Mouse (Mus musculus): Measurements from ENCODE around the gene Fastk. TPM values are rescaled to one million over a fixed set of nuclear protein-coding genes. Genes with fewer than 3 reads are reported as not detected.

Gene Fastk
- total RNA-seq, 2 experiments from 2014 or later: 82.6 to 83.4 TPM

DNA sequence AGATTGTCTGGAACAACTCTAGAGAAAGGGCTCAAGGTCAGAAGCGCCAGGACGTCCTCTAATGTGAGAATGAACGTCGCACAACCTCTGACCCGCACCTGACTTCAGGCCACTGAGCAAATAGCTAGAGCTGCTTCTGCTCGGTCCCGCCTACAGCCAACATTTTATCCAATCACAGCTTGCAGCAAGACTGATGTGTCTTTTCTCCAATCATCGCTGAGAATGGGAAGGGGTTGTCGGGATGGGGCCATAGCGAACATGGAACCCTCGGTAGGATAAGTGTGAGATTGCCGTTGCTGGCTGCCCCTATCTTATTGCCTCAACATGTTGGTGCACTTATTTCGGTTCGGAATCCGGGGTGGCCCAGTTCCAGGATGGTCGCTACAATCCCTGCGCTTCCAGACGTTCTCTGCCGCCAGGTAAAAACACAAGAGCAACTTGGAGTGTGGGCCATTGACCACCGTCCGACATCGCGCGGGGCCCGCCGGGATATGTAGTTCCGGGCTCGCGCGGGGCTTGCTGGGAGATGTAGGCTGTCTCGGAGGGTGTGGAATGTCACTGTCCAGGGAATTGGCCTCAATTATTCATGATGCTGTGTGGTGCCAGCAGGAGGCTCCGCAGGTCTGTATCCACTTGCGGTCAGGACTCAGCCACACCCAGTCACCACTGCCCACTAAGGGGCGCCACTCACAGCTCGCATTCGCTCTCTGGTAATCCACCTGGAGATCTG, 50.8 kb downstream of the Fastk start:
- intact Hi-C loops (cut with DNase I): no loop called here
- peak; percentile 92 for DNase-seq

DNA sequence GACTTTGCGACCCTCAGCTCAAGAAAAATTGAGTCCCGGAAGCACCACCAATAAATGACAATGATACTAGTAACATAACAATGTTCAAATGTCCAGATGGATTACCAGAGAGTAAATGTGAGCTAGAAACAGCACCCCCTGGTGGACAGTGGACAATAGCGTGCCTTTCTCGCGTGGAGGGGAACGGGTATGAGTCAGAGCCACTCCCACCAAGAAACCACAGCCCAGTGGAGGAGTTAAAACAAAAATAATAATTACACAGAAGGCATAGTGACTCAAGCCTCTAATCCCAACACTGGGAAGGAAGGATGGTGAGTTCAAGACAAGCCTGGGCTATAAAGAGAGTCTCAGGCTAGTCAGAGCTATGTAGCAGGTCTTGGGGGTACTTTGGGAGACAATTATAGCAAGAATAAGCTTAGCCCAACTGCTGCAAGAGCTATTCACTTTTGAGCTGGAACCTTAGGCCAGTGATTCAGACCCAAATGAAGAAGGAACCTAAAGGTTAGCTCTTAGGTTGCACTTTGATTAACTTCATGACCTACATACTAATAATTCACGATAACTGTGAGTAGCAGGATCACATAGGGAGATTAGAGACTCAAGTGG, 51.6 kb downstream of the Fastk start, which contains the start of gene Abcb8:
Abcb8 (plus strand) TSS at position 272 of the 606 bp plus-strand sequence.
- peak; percentile 84 for DNase-seq
- intact Hi-C loops (cut with DNase I): no loop called here

DNA sequence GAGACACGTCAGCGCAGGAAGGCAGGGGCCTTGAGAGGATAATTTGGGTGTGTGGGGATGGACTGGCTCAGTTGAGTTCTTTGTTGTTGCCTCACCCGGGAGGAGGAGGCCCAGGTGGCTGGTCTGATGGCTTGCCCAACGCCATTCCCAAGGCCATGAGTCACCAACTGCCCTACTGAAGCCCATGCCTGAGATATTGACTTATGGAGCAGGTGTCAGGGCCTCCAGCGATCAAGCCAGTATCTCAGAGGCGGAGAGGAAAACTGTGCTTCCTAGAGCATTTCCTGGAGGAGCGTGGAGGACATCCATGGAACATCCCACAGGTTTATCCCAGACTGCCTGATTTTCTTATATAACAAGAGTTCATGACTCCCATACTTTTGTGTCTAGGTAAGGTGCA, 52.4 kb downstream of the Fastk start:
- no peak for DNase-seq
- intact Hi-C loops (cut with DNase I): no loop called here

DNA sequence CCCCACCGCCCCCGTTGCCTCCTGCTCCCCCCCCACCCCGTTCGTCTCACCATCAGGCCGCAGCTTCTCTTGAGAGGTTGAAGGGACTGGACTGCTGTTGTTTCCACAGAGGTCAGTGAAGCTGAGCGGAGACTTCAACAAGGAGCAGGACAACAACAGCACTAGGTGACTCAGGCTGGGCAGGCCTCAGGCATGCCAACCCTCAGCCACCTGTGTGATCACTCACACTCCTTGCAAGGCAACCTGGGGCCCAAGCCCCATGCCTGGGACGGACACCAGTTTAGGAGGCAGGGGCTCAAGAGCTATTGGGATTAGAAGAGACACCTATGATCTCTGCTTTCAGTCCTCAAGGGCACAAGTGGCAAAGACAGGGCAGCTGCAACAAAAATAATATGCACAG, 53.2 kb downstream of the Fastk start, which contains the start of gene Atg9b:
Atg9b (minus strand) TSS at position 280 of the 400 bp plus-strand sequence.
- intact Hi-C loops (cut with DNase I): no loop called here
- DNase-seq: no peak

DNA sequence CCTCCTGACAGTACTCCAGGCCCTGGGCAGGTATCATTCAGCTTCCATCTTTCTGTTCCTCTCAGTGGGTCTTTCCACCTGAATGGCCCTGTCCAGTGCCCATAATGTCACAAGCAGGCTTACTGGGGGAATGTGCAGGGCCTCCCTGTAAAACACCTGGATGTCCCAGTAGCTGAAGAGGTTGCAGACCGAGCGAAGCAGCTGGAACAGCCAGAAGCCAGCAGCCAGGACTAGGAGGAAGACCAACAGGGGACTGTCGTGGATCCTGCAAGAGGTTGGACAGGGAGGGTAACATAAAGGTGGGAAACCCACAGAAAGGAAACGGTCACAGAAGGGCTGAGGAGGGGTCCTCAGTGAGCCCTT, 55.4 kb downstream of the Fastk start:
- no peak for DNase-seq
- intact Hi-C loops (cut with DNase I): no loop called here

DNA sequence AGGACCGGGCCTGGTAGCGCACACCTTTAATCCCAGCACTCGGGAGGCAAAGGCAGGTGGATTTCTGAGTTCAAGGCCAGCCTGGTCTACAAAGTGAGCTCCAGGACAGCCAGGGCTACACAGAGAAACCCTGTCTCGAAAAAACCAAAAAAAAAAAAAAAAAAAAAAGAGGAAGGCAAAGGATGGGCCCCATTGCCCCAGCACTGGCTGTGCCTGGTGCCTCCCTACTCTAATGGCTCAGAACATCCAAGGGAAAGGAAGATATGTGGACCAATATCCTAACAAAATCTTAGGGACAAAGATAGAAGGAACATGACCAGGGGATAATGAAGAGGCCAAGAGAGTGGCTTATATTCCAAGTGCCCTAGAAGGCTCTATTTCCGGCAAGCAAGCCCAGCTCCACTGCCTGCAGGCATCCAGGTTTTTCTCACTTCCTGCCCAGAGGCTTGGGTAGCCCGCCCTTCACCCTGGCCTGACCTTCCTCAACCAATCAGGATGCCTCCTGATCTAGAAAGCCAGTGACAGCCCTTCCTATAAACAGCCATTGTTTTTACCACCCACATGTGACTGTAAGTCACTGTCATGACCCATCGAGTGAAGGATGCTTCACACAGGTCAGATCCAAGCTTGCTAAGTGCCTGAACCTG, 56.0 kb downstream of the Fastk start:
- DNase-seq: no peak
- intact Hi-C loops (cut with DNase I): no loop called here

Other genes with a start within 250 kb of the Fastk start
- 10 to 100 TPM; 16.4 to 21.2 TPM for gene Kcnh2, start 93.7 kb downstream of the Fastk start, total RNA-seq (2021)
- 10 to 100 TPM; 10.0 to 10.2 TPM for gene Nos3, start 80.5 kb downstream of the Fastk start, total RNA-seq (2021)
- gene Atg9b, start 53.1 kb downstream of the Fastk start, total RNA-seq (2021): 1 to 10 TPM; 6.4 to 8.1 TPM
- 10 to 100 TPM; 44.5 to 53.6 TPM for gene Abcb8, start 51.6 kb downstream of the Fastk start, total RNA-seq (2021)
- not detected for gene Asic3, start 31.9 kb downstream of the Fastk start, total RNA-seq (2021)
- gene Cdk5, start 21.8 kb downstream of the Fastk start, total RNA-seq (2021): 100 to 1,000 TPM; 122 to 132 TPM
- 10 to 100 TPM; 26.9 to 30.4 TPM for gene Slc4a2, start 21.4 kb downstream of the Fastk start, total RNA-seq (2021)
- 10 to 100 TPM; 30.1 to 31.1 TPM for gene Tmub1, start 2.6 kb upstream of the Fastk start, total RNA-seq (2021)
- gene Agap3, start 6.9 kb upstream of the Fastk start, total RNA-seq (2021): 100 to 1,000 TPM; 472 to 479 TPM
- 1 to 10 TPM in 1 of 2 experiments, not detected in 1; 1.2 TPM for gene Gbx1, start 81.9 kb upstream of the Fastk start, total RNA-seq (2021)
- under 1 TPM in 1 of 2 experiments, not detected in 1; 0.60 TPM for gene Asb10, start 95.7 kb upstream of the Fastk start, total RNA-seq (2021)
- gene 4931409K22Rik, start 111.5 kb upstream of the Fastk start, total RNA-seq (2021): not detected
- gene Abcf2, start 132.2 kb upstream of the Fastk start, total RNA-seq (2021): 10 to 100 TPM; 52.9 to 54.7 TPM
- gene Chpf2, start 141.5 kb upstream of the Fastk start, total RNA-seq (2021): 10 to 100 TPM; 28.7 to 33.7 TPM
- gene Smarcd3, start 179.1 kb upstream of the Fastk start, total RNA-seq (2021): 100 to 1,000 TPM; 179 to 183 TPM
- 10 to 100 TPM; 75.3 to 76.6 TPM for gene Nub1, start 240.2 kb upstream of the Fastk start, total RNA-seq (2021)